Mouse (Mus musculus): ENCODE measurements around the gene Gclc. TPM values are rescaled to one million over a fixed set of nuclear protein-coding genes. Genes with fewer than 3 reads are reported as not detected.

Gclc gene
- total and polyA plus RNA-seq, 3 experiments, result 20.4 to 84.8 (median 35.7) TPM

GRCm38 (mm10) chr9:77716009-77716408, 38.3 kb upstream of the Gclc start:
- H3K27ac ChIP-seq (ENCODE audit: insufficient read depth, low read depth), result no peak overlapping the region
- no peak for DNase-seq (ENCODE audit: extremely low read depth)
- peaks cover 0 to 10% of the 10 kb centered on the region in 2 experiments; a peak in 2 of 4 replicates for H3K4me1 ChIP-seq (ENCODE audit: control insufficient read depth in 1 of 2, insufficient read depth in 2 of 2)
- no peaks in the 10 kb centered on the region for H3K9me3 ChIP-seq (replicated peaks; ENCODE audit: low read length)
- no peak overlapping the region for H3K4me2 ChIP-seq (ENCODE audit: insufficient read depth, low read depth, poor library complexity, severe bottlenecking)
- no peak overlapping the region for H3K4me3 ChIP-seq (replicated peaks in 1 of 3; ENCODE audit: low read depth in 2 of 3, low read length in 2 of 3, poor library complexity in 1 of 3)
- H3K79me2 ChIP-seq (replicated peaks; ENCODE audit: control insufficient read depth, extremely low read depth, insufficient read depth, poor library complexity, severe bottlenecking), result no peaks in the 10 kb centered on the region
- TF ChIP-seq JUND (conservative IDR thresholded peaks at IDR 0.05; ENCODE audit: low read depth, low read length) (no peak), USF2 (conservative IDR thresholded peaks at IDR 0.05; ENCODE audit: low read depth, low read length) (no peak), ZNF384 (IDR thresholded peaks at IDR 0.05; ENCODE audit: low read depth, low read length) (no peak), USF1 (IDR thresholded peaks at IDR 0.05; ENCODE audit: low read depth, low read length) (no peak), MAX (IDR thresholded peaks at IDR 0.05; ENCODE audit: low read length) (no peak), NRF1 (IDR thresholded peaks at IDR 0.05; ENCODE audit: low read depth, low read length) (no peak), ELF1 (IDR thresholded peaks at IDR 0.05; ENCODE audit: low read depth, low read length) (0 out of 2 replicates have a peak, but pooled peaks have one; percentile 16), E2F4 (IDR thresholded peaks at IDR 0.05; ENCODE audit: insufficient replicate concordance, low read depth, low read length) (no peak), JUN (IDR thresholded peaks at IDR 0.05; ENCODE audit: insufficient read depth, low read depth, low read length) (no peak)
- no peaks in the 10 kb centered on the region for H3K27me3 ChIP-seq (replicated peaks)
- no peaks in the 10 kb centered on the region for H3K36me3 ChIP-seq (replicated peaks in 1 of 2; ENCODE audit: control insufficient read depth in 1 of 2, insufficient read depth in 1 of 2, low read length in 1 of 2)
- in situ Hi-C loops (cut with MboI; ENCODE audit: low pct_ligation_motif_present, low pct_unique_long_range_greater_than_20kb, low sequenced_read_pairs) (no loop called here), dilution Hi-C loops (cut with MboI; ENCODE audit: extremely low pct_ligation_motif_present, extremely low pct_unique_long_range_greater_than_20kb, low sequenced_read_pairs) (no loop called here)
- no peak overlapping the region for H3K9ac ChIP-seq (ENCODE audit: insufficient read depth, low read depth)

DNA sequence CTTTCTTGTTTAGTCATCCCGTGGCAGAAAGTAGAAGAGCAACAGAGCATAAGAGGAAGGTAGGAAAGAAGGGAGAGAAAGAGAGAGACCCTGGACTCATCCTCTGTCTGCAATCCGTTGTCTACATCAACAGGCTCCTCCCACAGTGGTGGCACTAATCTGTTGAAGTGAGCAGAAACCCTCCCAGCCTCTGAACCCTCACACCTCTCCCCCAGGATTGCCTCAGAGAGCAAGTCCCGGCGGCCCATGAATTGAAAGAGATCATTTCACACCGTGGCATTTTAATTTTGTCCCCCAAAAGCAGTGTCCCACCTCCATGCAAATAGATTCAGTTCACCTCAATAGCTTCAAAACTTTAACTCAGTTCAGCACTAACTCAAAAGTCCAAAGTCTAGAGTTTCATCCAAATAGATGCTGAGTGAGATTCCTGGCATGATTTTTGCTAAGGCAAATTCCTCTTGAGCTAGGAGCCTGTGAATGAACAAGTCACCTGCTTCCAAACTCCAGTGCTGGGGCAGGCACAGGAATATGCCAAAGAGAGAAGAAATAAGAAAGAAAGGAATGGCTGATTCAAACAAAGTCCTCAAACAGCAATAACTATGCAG, 36.4 kb upstream of the Gclc start:
- in situ Hi-C loops (cut with MboI; ENCODE audit: low pct_ligation_motif_present, low pct_unique_long_range_greater_than_20kb, low sequenced_read_pairs), result no loop called here

GRCm38 (mm10) chr9:77718816-77719411, 35.4 kb upstream of the Gclc start:
- in situ Hi-C loops (cut with MboI; ENCODE audit: low pct_ligation_motif_present, low pct_unique_long_range_greater_than_20kb, low sequenced_read_pairs), result no loop called here
- H3K4me3 ChIP-seq (replicated peaks in 1 of 3; ENCODE audit: low read depth in 2 of 3, low read length in 2 of 3, poor library complexity in 1 of 3), result no peak overlapping the region
- no peak overlapping the region for H3K4me2 ChIP-seq (ENCODE audit: insufficient read depth, low read depth, poor library complexity, severe bottlenecking)
- H3K27ac ChIP-seq (ENCODE audit: insufficient read depth, low read depth), result no peak overlapping the region
- DNase-seq (ENCODE audit: extremely low read depth), result no peak
- peaks cover 0 to 14% of the 10 kb centered on the region in 2 experiments; a peak in 1 of 4 replicates for H3K4me1 ChIP-seq (ENCODE audit: control insufficient read depth in 1 of 2, insufficient read depth in 2 of 2)
- H3K9me3 ChIP-seq (replicated peaks; ENCODE audit: low read length), result no peaks in the 10 kb centered on the region
- dilution Hi-C loops (cut with MboI; ENCODE audit: extremely low pct_ligation_motif_present, extremely low pct_unique_long_range_greater_than_20kb, low sequenced_read_pairs), result no loop called here
- no peaks in the 10 kb centered on the region for H3K36me3 ChIP-seq (replicated peaks in 1 of 2; ENCODE audit: control insufficient read depth in 1 of 2, insufficient read depth in 1 of 2, low read length in 1 of 2)
- no peaks in the 10 kb centered on the region for H3K27me3 ChIP-seq (replicated peaks)
- H3K79me2 ChIP-seq (replicated peaks; ENCODE audit: control insufficient read depth, extremely low read depth, insufficient read depth, poor library complexity, severe bottlenecking), result no peaks in the 10 kb centered on the region
- TF ChIP-seq IRF4 (IDR thresholded peaks at IDR 0.05; ENCODE audit: low read depth, low read length), result no peak
- TF ChIP-seq ZMIZ1 (IDR thresholded peaks at IDR 0.05; ENCODE audit: low read depth, low read length), result no peak
- TF ChIP-seq HCFC1 (IDR thresholded peaks at IDR 0.05; ENCODE audit: low read depth, low read length), result no peak
- TF ChIP-seq ZC3H11A (IDR thresholded peaks at IDR 0.05; ENCODE audit: low read depth, low read length), result no peak
- TF ChIP-seq RCOR1 (conservative IDR thresholded peaks at IDR 0.05; ENCODE audit: low read depth, low read length), result no peak
- TF ChIP-seq SIN3A (IDR thresholded peaks at IDR 0.05; ENCODE audit: low read length), result no peak
- no peak for TF ChIP-seq SMC3 (IDR thresholded peaks at IDR 0.05; ENCODE audit: low read depth, low read length)
- TF ChIP-seq MYC (IDR thresholded peaks at IDR 0.05; ENCODE audit: low read depth, low read length), result no peak
- no peak for TF ChIP-seq MAZ (IDR thresholded peaks at IDR 0.05; ENCODE audit: low read depth, low read length)
- no peak overlapping the region for H3K9ac ChIP-seq (ENCODE audit: insufficient read depth, low read depth)

More for the DNA sequence above, 36.4 kb upstream of the Gclc start:
- Histone ChIP-seq H3K27ac (ENCODE audit: insufficient read depth, low read depth) (no peak overlapping the region), H3K9me3 (replicated peaks; ENCODE audit: low read length) (no peaks in the 10 kb centered on the region), H3K4me3 (replicated peaks in 1 of 3; ENCODE audit: low read depth in 2 of 3, low read length in 2 of 3, poor library complexity in 1 of 3) (no peak overlapping the region), H3K79me2 (replicated peaks; ENCODE audit: control insufficient read depth, extremely low read depth, insufficient read depth, poor library complexity, severe bottlenecking) (no peaks in the 10 kb centered on the region), H3K27me3 (replicated peaks) (no peaks in the 10 kb centered on the region), H3K9ac (ENCODE audit: insufficient read depth, low read depth) (no peak overlapping the region), H3K4me2 (ENCODE audit: insufficient read depth, low read depth, poor library complexity, severe bottlenecking) (no peak overlapping the region), H3K4me1 (ENCODE audit: control insufficient read depth in 1 of 2, insufficient read depth in 2 of 2) (peaks cover 0 to 9% of the 10 kb centered on the region in 2 experiments; a peak in 2 of 4 replicates), H3K36me3 (replicated peaks in 1 of 2; ENCODE audit: control insufficient read depth in 1 of 2, insufficient read depth in 1 of 2, low read length in 1 of 2) (no peaks in the 10 kb centered on the region)
- no peak for TF ChIP-seq RCOR1 (conservative IDR thresholded peaks at IDR 0.05; ENCODE audit: low read depth, low read length)
- no peak for DNase-seq (ENCODE audit: extremely low read depth)
- dilution Hi-C loops (cut with MboI; ENCODE audit: extremely low pct_ligation_motif_present, extremely low pct_unique_long_range_greater_than_20kb, low sequenced_read_pairs), result no loop called here
